Mouse (Mus musculus) bone marrow, adult 2 months (tissue): ENCODE measurements around the gene Casc3.

ENCODE experiments used
- CTCF ChIP-seq: fragments of 200-500 bp; IDR thresholded peaks from 2 replicates; pipeline ENCODE4 v1.5.1; 2011; ENCODE audit warnings: low read length, control low read depth; ENCODE audit not compliant: control insufficient read depth, insufficient read depth
- POLR2A ChIP-seq: fragments of 200-500 bp; IDR thresholded peaks from 2 replicates; pipeline ENCODE4 v1.6.1; 2011; ENCODE audit warnings: low read depth, mild to moderate bottlenecking, control low read depth, low read length, borderline replicate concordance; ENCODE audit not compliant: control insufficient read depth

GRCm38 (mm10) chr11:98755726-98756380 is 48.9 kb upstream of the Casc3 start:
- TF ChIP-seq CTCF: no peak
- TF ChIP-seq POLR2A: no peak
